Mouse (Mus musculus): ENCODE results near the gene Fbxw9. TPM values are rescaled to one million over a fixed set of nuclear protein-coding genes. Genes with fewer than 3 reads are reported as not detected.
A peak's percentile ranks its signal among the peaks of the same experiment; 100 is the strongest.
"Not testable (repeated sequence)": the region's sequence is repeated elsewhere in the genome, so short reads cannot be mapped to it uniquely, and the experiment has no call there.

Gene Fbxw9
- polyA plus RNA-seq, 1 experiment from 2014 or later: 84.5 TPM

DNA sequence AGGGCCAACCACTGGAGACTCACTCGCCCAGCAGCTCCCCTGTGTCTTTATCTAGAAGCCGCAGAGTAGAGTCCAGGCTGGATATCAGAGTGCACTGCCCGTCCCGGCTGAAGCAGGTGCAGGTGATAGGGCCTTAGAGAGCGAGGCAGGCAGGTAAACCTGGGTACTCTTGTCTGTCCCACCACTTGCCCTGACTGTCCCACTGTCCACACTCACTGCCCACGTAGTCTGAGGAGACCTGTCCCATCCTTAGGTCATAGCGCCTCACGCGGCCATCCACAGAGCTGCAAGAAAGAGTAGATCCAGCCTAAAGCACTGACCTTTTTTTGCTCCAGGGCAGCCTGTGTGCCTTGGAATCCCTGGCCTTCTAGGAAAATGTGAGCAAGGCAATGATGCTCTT, 16.1 kb downstream of the Fbxw9 start:
- Histone ChIP-seq H3K9ac (no peak overlapping the region), H3K27me3 (replicated peaks) (no peaks in the 10 kb centered on the region), H3K27ac (no peak overlapping the region), H3K4me1 (peaks cover 27% of the 10 kb centered on the region), H3K9me3 (no peaks in the 10 kb centered on the region), H3K4me3 (no peak overlapping the region), H3K4me2 (no peak overlapping the region), H3K36me3 (replicated peaks) (peaks cover 19% of the 10 kb centered on the region)
- WGBS: 74% methylated on average over 9 of the region's 9 CpGs
- no peak for ATAC-seq (replicated peaks)

GRCm38 (mm10) chr8:85076993-85077392, 17.1 kb downstream of the Fbxw9 start:
- H3K4me2 ChIP-seq: no peak overlapping the region
- peaks cover 19% of the 10 kb centered on the region for H3K36me3 ChIP-seq (replicated peaks)
- H3K9me3 ChIP-seq: no peaks in the 10 kb centered on the region
- H3K27ac ChIP-seq: no peak overlapping the region
- 0% methylated on average over 2 of the region's 2 CpGs for WGBS
- H3K9ac ChIP-seq: no peak overlapping the region
- peaks cover 32% of the 10 kb centered on the region for H3K4me1 ChIP-seq
- H3K4me3 ChIP-seq: no peak overlapping the region
- no peak for ATAC-seq (replicated peaks)
- no peaks in the 10 kb centered on the region for H3K27me3 ChIP-seq (replicated peaks)

GRCm38 (mm10) chr8:85080214-85080531, 20.3 kb downstream of the Fbxw9 start:
- under 1% methylated on average over 25 of the region's 25 CpGs for WGBS
- Histone ChIP-seq H3K36me3 (replicated peaks) (peaks cover 5% of the 10 kb centered on the region; the same call in 1 of the 2 replicates), H3K9ac (peak overlapping the region; percentile 88), H3K4me3 (peak overlapping the region; percentile 88), H3K27ac (peak overlapping the region; percentile 83), H3K4me2 (peak overlapping the region; percentile 98), H3K27me3 (replicated peaks) (no peaks in the 10 kb centered on the region), H3K9me3 (no peaks in the 10 kb centered on the region), H3K4me1 (peaks cover 37% of the 10 kb centered on the region)
- ATAC-seq (replicated peaks): no peak

DNA sequence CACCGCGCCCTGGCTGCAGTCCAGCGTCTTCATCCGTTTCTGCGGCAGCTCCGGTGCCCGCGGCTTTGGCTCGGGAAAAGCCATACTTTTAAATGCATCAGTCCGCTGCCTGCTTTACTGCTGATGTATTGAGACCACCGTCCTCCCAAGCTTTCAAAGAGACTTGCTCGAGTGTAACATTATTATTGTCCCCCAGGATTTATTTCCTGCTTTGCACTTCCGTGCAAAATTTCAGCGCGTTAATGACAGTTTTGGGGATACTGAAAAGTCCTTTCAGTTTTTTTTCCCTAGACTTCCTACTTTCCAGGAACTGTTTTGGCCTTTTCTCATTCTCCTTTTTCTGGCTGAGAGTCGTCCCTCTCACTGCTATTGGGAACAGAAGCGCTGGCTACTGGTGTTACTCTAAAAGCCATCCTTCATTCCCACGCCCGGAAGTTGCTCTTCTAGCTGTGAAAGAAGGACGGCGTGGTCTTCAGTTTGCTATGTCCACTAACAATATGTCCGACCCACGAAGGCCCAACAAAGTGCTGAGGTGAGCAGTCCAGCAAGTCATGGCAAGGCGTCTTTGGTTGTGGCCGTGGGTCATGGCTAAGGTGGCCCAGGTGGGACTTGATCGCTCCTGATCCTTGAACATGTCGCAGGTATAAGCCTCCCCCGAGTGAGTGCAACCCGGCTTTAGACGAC, 20.8 kb downstream of the Fbxw9 start, which contains the start of gene Wdr83os:
Gene Wdr83os, plus strand, starts transcription at position 209 of the 684 bp plus-strand sequence.
- H3K9ac ChIP-seq: peak within 1 kb of the TSS; percentile 88
- peaks cover 2% of the 10 kb centered on the region; the same call in 1 of the 2 replicates for H3K36me3 ChIP-seq (replicated peaks)
- peak within 1 kb of the TSS; percentile 88 for H3K4me3 ChIP-seq
- under 1% methylated on average over 30 of the region's 30 CpGs for WGBS
- H3K9me3 ChIP-seq: no peaks in the 10 kb centered on the region
- peak; percentile 19 for ATAC-seq (replicated peaks)
- H3K4me2 ChIP-seq: peak within 1 kb of the TSS; percentile 98
- peak within 1 kb of the TSS; percentile 83 for H3K27ac ChIP-seq
- H3K27me3 ChIP-seq (replicated peaks): no peaks in the 10 kb centered on the region
- H3K4me1 ChIP-seq: peaks cover 37% of the 10 kb centered on the region

DNA sequence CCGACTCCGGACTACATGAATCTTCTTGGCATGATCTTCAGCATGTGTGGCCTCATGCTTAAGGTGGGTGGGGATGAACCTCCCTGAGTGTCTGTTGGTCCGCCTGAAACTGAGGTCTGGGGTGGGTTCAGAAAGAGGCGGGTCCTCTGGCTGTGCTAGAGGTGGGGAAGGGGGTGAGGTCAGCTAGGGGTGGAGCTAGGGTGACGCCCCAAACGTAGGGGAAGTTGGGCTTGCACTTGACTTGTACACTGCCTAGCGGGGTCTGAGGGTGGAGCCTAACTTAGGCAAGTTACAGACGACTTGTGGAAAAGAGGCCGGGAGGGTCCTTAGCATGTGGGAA, 21.3 kb downstream of the Fbxw9 start, which contains the start of gene Wdr83:
Gene Wdr83, minus strand, starts transcription at position 91 of the 340 bp plus-strand sequence.
- Histone ChIP-seq H3K27me3 (replicated peaks) (no peaks in the 10 kb centered on the region), H3K27ac (peak within 1 kb of the TSS; percentile 83), H3K36me3 (replicated peaks) (peaks cover under 1% of the 10 kb centered on the region; the same call in 1 of the 2 replicates), H3K9ac (peak within 1 kb of the TSS; percentile 88), H3K4me2 (peak within 1 kb of the TSS; percentile 98), H3K4me3 (peak within 1 kb of the TSS; percentile 88), H3K4me1 (peaks cover 37% of the 10 kb centered on the region), H3K9me3 (no peaks in the 10 kb centered on the region)
- 1% methylated on average over 9 of the region's 9 CpGs for WGBS
- ATAC-seq (replicated peaks): peak; percentile 34

- not testable (repeated sequence) for H3K9me3 ChIP-seq; ATAC-seq (replicated peaks); H3K27ac ChIP-seq; H3K36me3 ChIP-seq (replicated peaks); H3K27me3 ChIP-seq (replicated peaks); H3K4me3 ChIP-seq; H3K9ac ChIP-seq
- 89% methylated on average over 4 of the region's 4 CpGs for WGBS
- H3K4me1 ChIP-seq: peaks cover 37% of the 10 kb centered on the region
- peak overlapping the region; percentile 98; the same call in 1 of the 2 replicates for H3K4me2 ChIP-seq
These were observed 22.3 kb downstream of the Fbxw9 start for GRCm38 (mm10) chr8:85082169-85082568.

GRCm38 (mm10) chr8:85083108-85083813, 23.4 kb downstream of the Fbxw9 start, which contains the start of gene Man2b1:
TSS of gene Man2b1 (plus strand) at chr8:85083270.
- WGBS: under 1% methylated on average over 30 of the region's 30 CpGs
- peak; percentile 85 for ATAC-seq (replicated peaks)
- H3K27ac ChIP-seq: no peak within 1 kb of the TSS
- H3K36me3 ChIP-seq (replicated peaks): peaks cover 7% of the 10 kb centered on the region; the same call in 1 of the 2 replicates
- H3K9ac ChIP-seq: peak within 1 kb of the TSS; percentile 65
- no peaks in the 10 kb centered on the region for H3K9me3 ChIP-seq
- peaks cover 37% of the 10 kb centered on the region for H3K4me1 ChIP-seq
- H3K4me2 ChIP-seq: peak within 1 kb of the TSS; percentile 98
- H3K27me3 ChIP-seq (replicated peaks): no peaks in the 10 kb centered on the region
- H3K4me3 ChIP-seq: peak within 1 kb of the TSS; percentile 68

- H3K27me3 ChIP-seq (replicated peaks): no peaks in the 10 kb centered on the region
- H3K27ac ChIP-seq: no peak overlapping the region
- H3K36me3 ChIP-seq (replicated peaks): peaks cover 7% of the 10 kb centered on the region; the same call in 1 of the 2 replicates
- 92% methylated on average over 8 of the region's 8 CpGs for WGBS
- peaks cover 33% of the 10 kb centered on the region for H3K4me1 ChIP-seq
- H3K9ac ChIP-seq: no peak overlapping the region
- no peak overlapping the region for H3K4me3 ChIP-seq
- H3K4me2 ChIP-seq: no peak overlapping the region
- no peaks in the 10 kb centered on the region for H3K9me3 ChIP-seq
- no peak for ATAC-seq (replicated peaks)
These were observed 24.8 kb downstream of the Fbxw9 start for GRCm38 (mm10) chr8:85084633-85085032.

GRCm38 (mm10) chr8:85086238-85086637, 26.4 kb downstream of the Fbxw9 start:
- H3K36me3 ChIP-seq (replicated peaks): peaks cover 7% of the 10 kb centered on the region; the same call in 1 of the 2 replicates
- H3K4me3 ChIP-seq: no peak overlapping the region
- no peak for ATAC-seq (replicated peaks)
- H3K9ac ChIP-seq: no peak overlapping the region
- H3K27ac ChIP-seq: no peak overlapping the region
- no peak overlapping the region for H3K4me2 ChIP-seq
- H3K27me3 ChIP-seq (replicated peaks): no peaks in the 10 kb centered on the region
- WGBS: 84% methylated on average over 3 of the region's 3 CpGs
- H3K9me3 ChIP-seq: no peaks in the 10 kb centered on the region
- peaks cover 26% of the 10 kb centered on the region for H3K4me1 ChIP-seq

- no peaks in the 10 kb centered on the region for H3K27me3 ChIP-seq (replicated peaks)
- WGBS: 86% methylated on average over 2 of the region's 2 CpGs
- no peak for ATAC-seq (replicated peaks)
These were observed 28.9 kb downstream of the Fbxw9 start for GRCm38 (mm10) chr8:85088771-85089170.

DNA sequence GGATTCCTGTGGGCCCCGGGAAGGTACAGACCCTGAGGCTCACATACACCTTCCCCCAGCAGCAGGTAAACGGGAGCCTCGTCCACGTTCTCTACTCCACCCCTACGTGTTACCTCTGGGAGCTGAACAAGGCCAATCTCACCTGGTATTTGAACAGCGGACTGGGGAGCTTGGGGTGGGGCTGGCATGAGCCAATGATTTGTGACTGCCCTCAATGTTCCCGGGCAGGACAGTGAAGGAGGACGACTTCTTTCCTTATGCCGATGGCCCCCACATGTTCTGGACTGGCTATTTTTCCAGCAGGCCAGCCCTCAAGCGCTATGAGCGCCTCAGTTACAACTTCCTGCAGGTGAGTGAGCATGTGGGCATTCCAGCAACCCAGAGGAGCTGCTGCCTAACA, 31.0 kb downstream of the Fbxw9 start:
- Histone ChIP-seq H3K4me2 (no peak overlapping the region), H3K27ac (no peak overlapping the region), H3K9ac (no peak overlapping the region), H3K36me3 (replicated peaks) (peaks cover 8% of the 10 kb centered on the region; the same call in 1 of the 2 replicates), H3K4me1 (no peaks in the 10 kb centered on the region), H3K4me3 (no peak overlapping the region), H3K27me3 (replicated peaks) (no peaks in the 10 kb centered on the region), H3K9me3 (no peaks in the 10 kb centered on the region)
- 92% methylated on average over 11 of the region's 11 CpGs for WGBS
- ATAC-seq (replicated peaks): no peak

More at GRCm38 (mm10) chr8:85088771-85089170, 28.9 kb downstream of the Fbxw9 start:
- no peaks in the 10 kb centered on the region for H3K9me3 ChIP-seq
- H3K27ac ChIP-seq: no peak overlapping the region
- H3K4me1 ChIP-seq: peaks cover 6% of the 10 kb centered on the region
- peaks cover 7% of the 10 kb centered on the region; the same call in 1 of the 2 replicates for H3K36me3 ChIP-seq (replicated peaks)
- H3K9ac ChIP-seq: no peak overlapping the region
- H3K4me2 ChIP-seq: no peak overlapping the region
- no peak overlapping the region for H3K4me3 ChIP-seq

GRCm38 (mm10) chr8:85091526-85092090, 31.8 kb downstream of the Fbxw9 start:
- Histone ChIP-seq H3K4me3 (no peak overlapping the region), H3K4me1 (no peaks in the 10 kb centered on the region), H3K36me3 (replicated peaks) (peaks cover 13% of the 10 kb centered on the region; the same call in 1 of the 2 replicates), H3K27me3 (replicated peaks) (no peaks in the 10 kb centered on the region), H3K9ac (no peak overlapping the region), H3K27ac (no peak overlapping the region), H3K4me2 (no peak overlapping the region), H3K9me3 (no peaks in the 10 kb centered on the region)
- WGBS: 34% methylated on average over 21 of the region's 21 CpGs
- ATAC-seq (replicated peaks): no peak

Data from midbrain, embryonic 15.5 days (tissue).